Mouse (Mus musculus): ENCODE results near the gene Gm5591.
"Not testable (repeated sequence)": the region's sequence is repeated elsewhere in the genome, so short reads cannot be mapped to it uniquely, and the experiment has no call there.

Gene Gm5591

GRCm38 (mm10) chr7:38528093-38528492 is at the start of gene Gm5591:
TSS of gene Gm5591 (minus strand) at chr7:38528193.
- not testable (repeated sequence) for DNase-seq

GRCm38 (mm10) chr7:38488468-38488867 is 39.5 kb downstream of the Gm5591 start:
- not testable (repeated sequence) for DNase-seq
